Comparison of ENCODE assay signal across 12 mouse cellular contexts in the genomic region with DNA sequence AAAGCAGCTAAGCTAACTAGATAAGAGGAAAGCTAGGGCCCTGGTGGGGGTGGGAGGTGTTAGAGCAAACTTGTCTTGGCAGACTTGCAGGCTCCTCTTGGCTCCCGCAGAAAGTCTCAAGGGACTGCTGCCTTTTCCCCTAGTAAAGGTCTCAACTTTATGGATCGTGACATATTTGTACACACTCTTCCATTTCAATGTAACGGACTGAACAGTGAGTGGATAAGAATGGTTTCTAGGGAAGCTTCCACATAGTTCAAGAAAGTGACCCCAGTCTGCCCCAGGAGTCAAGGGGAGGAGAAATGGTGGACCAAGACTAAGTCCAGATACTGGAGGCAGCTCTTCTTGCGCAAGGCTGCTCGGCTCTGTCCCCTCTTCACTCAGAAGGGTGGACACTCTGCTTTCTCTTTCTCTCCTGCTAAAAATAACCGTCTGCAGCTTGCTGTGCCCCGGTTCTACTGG. TPM values are rescaled to one million over a fixed set of nuclear protein-coding genes. Genes with fewer than 3 reads are reported as not detected.
A peak's percentile ranks its signal among the peaks of the same experiment; 100 is the strongest.
DNase-seq lines count a peak whose midpoint lies in the region; ATAC-seq and TF ChIP-seq lines count a peak whose summit lies in the region.
"Had no signal": no experiment of that assay in that cellular context is flagged by ENCODE, and none has a peak within 500 bp of the region (broad histone marks: within the 10 kb centered on the region; RNA-seq: fewer than 3 reads in every experiment).

No protein-coding gene starts in this region.

- no peak overlapping the region for H3K4me2 ChIP-seq in kidney, postnatal 0 days (ENCODE audit: low read length)
- H3K4me2 ChIP-seq in hindbrain, embryonic 11.5 days (replicated peaks; ENCODE audit: low read depth, low read length): no peak overlapping the region
- H3K4me2 ChIP-seq in liver, postnatal 0 days (ENCODE audit: low read depth, low read length): no peak overlapping the region

- ATAC-seq in kidney, postnatal 0 days (replicated peaks; ENCODE audit: low FRiP score, low read depth): no peak
- no peak for ATAC-seq in hindbrain, embryonic 11.5 days (ENCODE audit: low FRiP score)
- ATAC-seq in liver, postnatal 0 days: no peak

- peak; percentile 78 for DNase-seq in kidney, adult 2 months
- DNase-seq in kidney, adult 18-20 months: no peak
- DNase-seq in heart, embryonic 10.5 days (ENCODE audit: low spot score): no peak
- peak; percentile 60 for DNase-seq in kidney, postnatal 0 days (ENCODE audit: low spot score)
- no peak for DNase-seq in thymus, adult 2 months
- no peak for DNase-seq in hindbrain, embryonic 11.5 days (ENCODE audit: low spot score)
- no peak for DNase-seq in liver, postnatal 0 days
- DNase-seq: cerebellum, adult 9-10 months; midbrain, embryonic 14.5 days; thymus, postnatal 25 days had no signal

- no peaks in the 10 kb centered on the region for H3K36me3 ChIP-seq in kidney, adult 2 months (ENCODE audit: control insufficient read depth, insufficient read depth, low read length)
- no peaks in the 10 kb centered on the region for H3K36me3 ChIP-seq in heart, embryonic 10.5 days
- H3K36me3 ChIP-seq in kidney, postnatal 0 days (ENCODE audit: insufficient read depth, low read length): no peaks in the 10 kb centered on the region
- no peaks in the 10 kb centered on the region for H3K36me3 ChIP-seq in small intestine, adult 2 months (ENCODE audit: control insufficient read depth, insufficient read depth, low read length)
- H3K36me3 ChIP-seq in thymus, adult 2 months (ENCODE audit: control insufficient read depth, insufficient read depth, low read length): no peaks in the 10 kb centered on the region
- H3K36me3 ChIP-seq in hindbrain, embryonic 11.5 days (ENCODE audit: control insufficient read depth, insufficient read depth, low read length): no peaks in the 10 kb centered on the region
- no peaks in the 10 kb centered on the region for H3K36me3 ChIP-seq in liver, postnatal 0 days (replicated peaks; ENCODE audit: insufficient read depth, low read length)

- no peak for TF ChIP-seq POLR2A in kidney, adult 2 months (IDR thresholded peaks at IDR 0.05; ENCODE audit: low read depth, low read length)
- TF ChIP-seq POLR2A in small intestine, adult 2 months (IDR thresholded peaks at IDR 0.05; ENCODE audit: low read depth, low read length): no peak
- TF ChIP-seq POLR2A in thymus, adult 2 months (IDR thresholded peaks at IDR 0.05; ENCODE audit: control insufficient read depth, extremely low read depth, insufficient read depth, low read length, poor library complexity): no peak

- no peaks in the 10 kb centered on the region for H3K9me3 ChIP-seq in heart, embryonic 10.5 days
- no peaks in the 10 kb centered on the region for H3K9me3 ChIP-seq in kidney, postnatal 0 days (replicated peaks; ENCODE audit: low read length)
- H3K9me3 ChIP-seq in hindbrain, embryonic 11.5 days (ENCODE audit: control insufficient read depth, low read length): no peaks in the 10 kb centered on the region
- H3K9me3 ChIP-seq in liver, postnatal 0 days (ENCODE audit: low read length): no peaks in the 10 kb centered on the region

- H3K27me3 ChIP-seq in kidney, adult 2 months (replicated peaks; ENCODE audit: control insufficient read depth, insufficient read depth, low read length): no peaks in the 10 kb centered on the region
- no peaks in the 10 kb centered on the region for H3K27me3 ChIP-seq in heart, embryonic 10.5 days (ENCODE audit: insufficient read depth, poor library complexity, severe bottlenecking)
- no peaks in the 10 kb centered on the region for H3K27me3 ChIP-seq in kidney, postnatal 0 days (ENCODE audit: insufficient read depth, low read length)
- no peaks in the 10 kb centered on the region for H3K27me3 ChIP-seq in small intestine, adult 2 months (ENCODE audit: control insufficient read depth, insufficient read depth, low read length)
- no peaks in the 10 kb centered on the region for H3K27me3 ChIP-seq in thymus, adult 2 months (ENCODE audit: control insufficient read depth, insufficient read depth, low read length)
- no peaks in the 10 kb centered on the region for H3K27me3 ChIP-seq in hindbrain, embryonic 11.5 days (ENCODE audit: control insufficient read depth, insufficient read depth, low read length)
- no peaks in the 10 kb centered on the region for H3K27me3 ChIP-seq in liver, postnatal 0 days (ENCODE audit: insufficient read depth, low read length)

- no peak overlapping the region for H3K4me3 ChIP-seq in kidney, adult 2 months (ENCODE audit: insufficient read depth, low read depth, low read length)
- H3K4me3 ChIP-seq in heart, embryonic 10.5 days: no peak overlapping the region
- H3K4me3 ChIP-seq in kidney, postnatal 0 days (replicated peaks; ENCODE audit: low read depth, low read length): no peak overlapping the region
- no peak overlapping the region for H3K4me3 ChIP-seq in small intestine, adult 2 months (ENCODE audit: low read depth, low read length)
- H3K4me3 ChIP-seq in thymus, adult 2 months (ENCODE audit: control insufficient read depth, insufficient read depth, low read length): no peak overlapping the region
- no peak overlapping the region for H3K4me3 ChIP-seq in hindbrain, embryonic 11.5 days (ENCODE audit: low read depth, low read length)
- no peak overlapping the region for H3K4me3 ChIP-seq in liver, postnatal 0 days (ENCODE audit: low read depth, low read length)
- H3K4me3 ChIP-seq: layer of hippocampus, adult 2 months had no signal

- H3K4me1 ChIP-seq in kidney, adult 2 months (ENCODE audit: control insufficient read depth, insufficient read depth, low read length): peaks cover 27% of the 10 kb centered on the region; the same call in 1 of the 2 replicates
- peaks cover 25% of the 10 kb centered on the region for H3K4me1 ChIP-seq in heart, embryonic 10.5 days
- no peaks in the 10 kb centered on the region for H3K4me1 ChIP-seq in kidney, postnatal 0 days (replicated peaks; ENCODE audit: insufficient read depth, low read length)
- H3K4me1 ChIP-seq in small intestine, adult 2 months (ENCODE audit: control insufficient read depth, insufficient read depth, insufficient read length, low read length): peaks cover 13% of the 10 kb centered on the region; the same call in 1 of the 2 replicates
- peaks cover 3% of the 10 kb centered on the region; the same call in 1 of the 2 replicates for H3K4me1 ChIP-seq in thymus, adult 2 months (replicated peaks; ENCODE audit: control insufficient read depth, insufficient read depth, low read length)
- H3K4me1 ChIP-seq in hindbrain, embryonic 11.5 days (replicated peaks; ENCODE audit: control insufficient read depth, insufficient read depth, low read length): no peaks in the 10 kb centered on the region
- no peaks in the 10 kb centered on the region for H3K4me1 ChIP-seq in liver, postnatal 0 days (ENCODE audit: insufficient read depth)

- TF ChIP-seq CTCF in kidney, adult 2 months (conservative IDR thresholded peaks at IDR 0.05; ENCODE audit: insufficient read depth, insufficient read length, low read depth, low read length): no peak
- TF ChIP-seq CTCF in kidney, postnatal 0 days (IDR thresholded peaks at IDR 0.05; ENCODE audit: low read depth): no peak
- TF ChIP-seq CTCF in small intestine, adult 2 months (IDR thresholded peaks at IDR 0.05; ENCODE audit: extremely low read depth, insufficient read length, insufficient replicate concordance, low read depth, low read length): no peak
- TF ChIP-seq CTCF in thymus, adult 2 months (IDR thresholded peaks at IDR 0.05; ENCODE audit: borderline replicate concordance, control insufficient read depth, extremely low read depth, insufficient read depth, low read length, poor library complexity): no peak
- no peak for TF ChIP-seq CTCF in liver, postnatal 0 days (IDR thresholded peaks at IDR 0.05; ENCODE audit: low read depth)

- TF ChIP-seq EP300 in liver, postnatal 0 days (IDR thresholded peaks at IDR 0.05; ENCODE audit: low read depth): no peak

- H3K9ac ChIP-seq in kidney, postnatal 0 days (ENCODE audit: low read depth, low read length): no peak overlapping the region
- H3K9ac ChIP-seq in hindbrain, embryonic 11.5 days (ENCODE audit: low read depth, low read length): no peak overlapping the region
- H3K9ac ChIP-seq in liver, postnatal 0 days (replicated peaks): no peak overlapping the region

- WGBS in kidney, adult 2 months: 36% methylated on average over 7 of the region's 7 CpGs
- 51% methylated on average over 7 of the region's 7 CpGs for WGBS in heart, embryonic 10.5 days
- WGBS in kidney, postnatal 0 days: 40% methylated on average over 7 of the region's 7 CpGs
- 69% methylated on average over 7 of the region's 7 CpGs for WGBS in small intestine, adult 2 months
- WGBS in thymus, adult 2 months: 78% methylated on average over 7 of the region's 7 CpGs
- 89% methylated on average over 7 of the region's 7 CpGs for WGBS in hindbrain, embryonic 11.5 days
- WGBS in liver, postnatal 0 days (ENCODE audit: insufficient replicate concordance): 48% methylated on average over 7 of the region's 7 CpGs

- peak overlapping the region; percentile 24; the same call in 1 of the 2 replicates for H3K27ac ChIP-seq in kidney, adult 2 months (ENCODE audit: insufficient read depth, low read depth, low read length)
- H3K27ac ChIP-seq in heart, embryonic 10.5 days: peak overlapping the region; percentile 65
- H3K27ac ChIP-seq in kidney, postnatal 0 days: peak overlapping the region; percentile 68
- peak overlapping the region; percentile 2; the same call in 1 of the 2 replicates for H3K27ac ChIP-seq in small intestine, adult 2 months (ENCODE audit: insufficient read depth, low read depth, low read length)
- no peak overlapping the region for H3K27ac ChIP-seq in thymus, adult 2 months (ENCODE audit: control insufficient read depth, insufficient read depth, low read length)
- H3K27ac ChIP-seq in hindbrain, embryonic 11.5 days (ENCODE audit: low read depth, low read length): no peak overlapping the region
- no peak overlapping the region for H3K27ac ChIP-seq in liver, postnatal 0 days (ENCODE audit: low read depth)
- H3K27ac ChIP-seq: layer of hippocampus, adult 2 months had no signal

RNA-seq across cellular contexts. Expression of a gene that starts 37.0 kb away (rescaled TPM):
- 72.6 and 73.1 TPM in 2 replicates for polyA plus RNA-seq in kidney, adult 2 months (2012; rRNA removed)
- polyA plus RNA-seq in heart, embryonic 10.5 days (2016; fragmentation: Nextera tagmentation; extraction: Ambion mirVana): 26.6 and 39.9 TPM in 2 replicates
- polyA plus RNA-seq in kidney, postnatal 0 days (2015; fragmentation: Nextera tagmentation; extraction: Ambion mirVana): 16.9 and 17.5 TPM in 2 replicates
- polyA plus RNA-seq in small intestine, adult 2 months (2012; rRNA removed): 17.2 and 23.9 TPM in 2 replicates
- 33.6 and 41.3 TPM in 2 replicates for polyA plus RNA-seq in thymus, adult 2 months (2012; rRNA removed)
- 14.0 and 14.2 TPM in 2 replicates for polyA plus RNA-seq in hindbrain, embryonic 11.5 days (2014; fragmentation: Nextera tagmentation; extraction: Ambion mirVana)
- 14.2 and 14.5 TPM in 2 replicates for polyA plus RNA-seq in liver, postnatal 0 days (2015; fragmentation: Nextera tagmentation; extraction: Ambion mirVana)

RNA-seq across cellular contexts. Expression of a gene that starts 53.9 kb away (rescaled TPM):
- 61.5 and 74.1 TPM in 2 replicates for polyA plus RNA-seq in kidney, adult 2 months (2012; rRNA removed)
- 56.2 and 61.9 TPM in 2 replicates for polyA plus RNA-seq in heart, embryonic 10.5 days (2016; fragmentation: Nextera tagmentation; extraction: Ambion mirVana)
- 149 and 169 TPM in 2 replicates for polyA plus RNA-seq in kidney, postnatal 0 days (2015; fragmentation: Nextera tagmentation; extraction: Ambion mirVana)
- 4.7 and 31.1 TPM in 2 replicates for polyA plus RNA-seq in small intestine, adult 2 months (2012; rRNA removed)
- 7.7 and 10.3 TPM in 2 replicates for polyA plus RNA-seq in thymus, adult 2 months (2012; rRNA removed)
- polyA plus RNA-seq in hindbrain, embryonic 11.5 days (2014; fragmentation: Nextera tagmentation; extraction: Ambion mirVana): 59.4 and 61.8 TPM in 2 replicates
- polyA plus RNA-seq in liver, postnatal 0 days (2015; fragmentation: Nextera tagmentation; extraction: Ambion mirVana): 35.3 and 38.9 TPM in 2 replicates

Comparison
In these comparisons a context has a peak if more than half of its experiments do, and no peak if none do; other contexts are left out.
1. DNase-seq: peak in kidney, adult 2 months (single experiment) and kidney, postnatal 0 days (single experiment); none in kidney, adult 18-20 months (single experiment), heart, embryonic 10.5 days (single experiment), thymus, adult 2 months (single experiment), hindbrain, embryonic 11.5 days (single experiment) and liver, postnatal 0 days (single experiment).
2. H3K27ac ChIP-seq: peak in kidney, adult 2 months (single experiment), heart, embryonic 10.5 days (single experiment), kidney, postnatal 0 days (single experiment) and small intestine, adult 2 months (single experiment); none in thymus, adult 2 months (single experiment), hindbrain, embryonic 11.5 days (single experiment) and liver, postnatal 0 days (single experiment).